Mouse (Mus musculus) MEL (cell line): ENCODE results near the gene Gm9913.

Experiments used
- BHLHE40 ChIP-seq: IDR thresholded peaks from 2 replicates; pipeline ENCODE4 v1.6.1; 2012; ENCODE audit warnings: low read depth, mild to moderate bottlenecking, inconsistent platforms, low read length, improper control_type of control experiment, borderline replicate concordance
- CHD2 ChIP-seq: IDR thresholded peaks from 2 replicates; pipeline ENCODE4 v1.6.1; 2011; ENCODE audit warnings: low read length, improper control_type of control experiment
- CTCF ChIP-seq, 3 experiments: IDR thresholded peaks in 2 of 3; conservative IDR thresholded peaks in 1 of 3; 2 replicates each; pipeline ENCODE4 v1.5.1; 2011 to 2012; ENCODE audit warnings: low read length in 3 of 3, low read depth in 2 of 3, mild to moderate bottlenecking in 2 of 3, improper control_type of control experiment in 1 of 3, inconsistent platforms in 1 of 3, mixed read lengths in 1 of 3, moderate library complexity in 1 of 3; ENCODE audit not compliant: control insufficient read depth in 1 of 3, insufficient read depth in 1 of 3, poor library complexity in 1 of 3, severe bottlenecking in 1 of 3
- E2F4 ChIP-seq: IDR thresholded peaks from 2 replicates; pipeline ENCODE4 v1.6.1; 2011; ENCODE audit warnings: low read depth, low read length, improper control_type of control experiment, borderline replicate concordance
- EP300 ChIP-seq, 2 experiments: IDR thresholded peaks; 2 replicates each; pipeline ENCODE4 v1.6.1; 2011; ENCODE audit warnings: improper control_type of control experiment in 2 of 2, low read length in 2 of 2, low read depth in 1 of 2, mild to moderate bottlenecking in 1 of 2
- ETS1 ChIP-seq: IDR thresholded peaks from 2 replicates; pipeline ENCODE4 v1.6.1; 2012; ENCODE audit warnings: low read depth, mild to moderate bottlenecking, inconsistent platforms, low read length, improper control_type of control experiment, moderate library complexity
- MAFK ChIP-seq: IDR thresholded peaks from 2 replicates; pipeline ENCODE4 v1.6.1; 2011; ENCODE audit warnings: low read depth, mild to moderate bottlenecking, low read length, improper control_type of control experiment, borderline replicate concordance
- MEF2A ChIP-seq: IDR thresholded peaks from 2 replicates; pipeline ENCODE4 v1.6.1; 2014; ENCODE audit warnings: low read depth, mild to moderate bottlenecking, inconsistent platforms, low read length, improper control_type of control experiment; ENCODE audit not compliant: poor library complexity, insufficient replicate concordance, severe bottlenecking; ENCODE audit errors: extremely low read depth
- POLR2A ChIP-seq, 2 experiments: IDR thresholded peaks; 2 replicates each; pipeline ENCODE4 v1.6.1; 2011 to 2012; ENCODE audit warnings: low read length in 2 of 2, mild to moderate bottlenecking in 2 of 2, control low read depth in 1 of 2, improper control_type of control experiment in 1 of 2, low read depth in 1 of 2, moderate library complexity in 1 of 2; ENCODE audit not compliant: control insufficient read depth in 1 of 2, insufficient read depth in 1 of 2, poor library complexity in 1 of 2
- SIN3A ChIP-seq: IDR thresholded peaks from 2 replicates; pipeline ENCODE4 v1.6.1; 2012; ENCODE audit warnings: low read length, improper control_type of control experiment, inconsistent platforms
- USF2 ChIP-seq, 2 experiments: IDR thresholded peaks; 2 replicates each; pipeline ENCODE4 v1.6.1; 2011 to 2012; ENCODE audit warnings: improper control_type of control experiment in 2 of 2, low read length in 2 of 2, borderline replicate concordance in 1 of 2, inconsistent platforms in 1 of 2, low read depth in 1 of 2, mild to moderate bottlenecking in 1 of 2; ENCODE audit not compliant: insufficient read depth in 1 of 2
- ZC3H11A ChIP-seq: IDR thresholded peaks from 2 replicates; pipeline ENCODE4 v1.6.1; 2012; ENCODE audit warnings: low read depth, mild to moderate bottlenecking, inconsistent platforms, low read length, improper control_type of control experiment
- ZMIZ1 ChIP-seq: IDR thresholded peaks from 2 replicates; pipeline ENCODE4 v1.6.1; 2012; ENCODE audit warnings: low read depth, mild to moderate bottlenecking, inconsistent platforms, low read length, improper control_type of control experiment, moderate library complexity

GRCm38 (mm10) chr2:125516594-125516993 is 11.7 kb downstream of the Gm9913 start:
- TF ChIP-seq CHD2 (no peak), CTCF (IDR thresholded peaks at IDR 0.05 in 2 of 3, conservative IDR thresholded peaks at IDR 0.05 in 1 of 3; ENCODE audit: control insufficient read depth in 1 of 3, insufficient read depth in 1 of 3, low read depth in 2 of 3, low read length in 3 of 3, poor library complexity in 1 of 3, severe bottlenecking in 1 of 3) (no peak), USF2 (IDR thresholded peaks at IDR 0.05; ENCODE audit: borderline replicate concordance in 1 of 2, insufficient read depth in 1 of 2, low read depth in 1 of 2, low read length in 2 of 2) (no peak), EP300 (IDR thresholded peaks at IDR 0.05; ENCODE audit: low read depth in 1 of 2, low read length in 2 of 2) (peak; percentile 39 to 69; a peak in 3 of 4 replicates), ETS1 (peak; percentile 91), POLR2A (IDR thresholded peaks at IDR 0.05; ENCODE audit: control insufficient read depth in 1 of 2, insufficient read depth in 1 of 2, low read depth in 1 of 2, low read length in 2 of 2, poor library complexity in 1 of 2) (no peak), E2F4 (no peak), MAFK (no peak), SIN3A (no peak), BHLHE40 (peak; percentile 58; the same call in 1 of the 2 replicates), ZC3H11A (no peak), MEF2A (no peak), ZMIZ1 (no peak)
